Mouse (Mus musculus): ENCODE measurements at regions not wholly inside any gene's neighbourhood (a gene's known extent, or its start where the extent isn't known, plus 50 kb on each side); places are given as distances from the start of the nearest gene placed in this dataset.

- DNase-seq (ENCODE audit: low spot score), result no peak
- intact Hi-C loops (cut with DNase I), result no loop called here
Measured at GRCm38 (mm10) chr12:25436220-25436911, 339.4 kb upstream of the Id2 start.

- intact Hi-C loops (cut with DNase I), result no loop called here
- DNase-seq (ENCODE audit: low spot score), result peak; percentile 3
Measured at GRCm38 (mm10) chr12:25432796-25433195, 335.9 kb upstream of the Id2 start.

GRCm38 (mm10) chr12:25430911-25431310, 334.0 kb upstream of the Id2 start:
- intact Hi-C loops (cut with DNase I), result no loop called here
- no peak for DNase-seq (ENCODE audit: low spot score)

- intact Hi-C loops (cut with DNase I), result no loop called here
- no peak for DNase-seq (ENCODE audit: low spot score)
Measured at GRCm38 (mm10) chr12:25427911-25428642, 331.1 kb upstream of the Id2 start.

- DNase-seq (ENCODE audit: low spot score), result no peak
- intact Hi-C loops (cut with DNase I), result no loop called here
Measured at GRCm38 (mm10) chr12:25417336-25417735, 320.4 kb upstream of the Id2 start.

- intact Hi-C loops (cut with DNase I), result no loop called here
- DNase-seq (ENCODE audit: low spot score), result no peak
Measured at GRCm38 (mm10) chr12:25416571-25416970, 319.6 kb upstream of the Id2 start.

GRCm38 (mm10) chr12:25415641-25416040, 318.7 kb upstream of the Id2 start:
- no peak for DNase-seq (ENCODE audit: low spot score)
- intact Hi-C loops (cut with DNase I), result loop anchor here (2.0 kb wide), 1 partner anchor 323 kb away; no protein-coding TSS in a partner anchor

GRCm38 (mm10) chr12:25415232-25415631, 318.3 kb upstream of the Id2 start:
- intact Hi-C loops (cut with DNase I), result loop anchor here (2.0 kb wide), 1 partner anchor 322 kb away; no protein-coding TSS in a partner anchor
- no peak for DNase-seq (ENCODE audit: low spot score)

GRCm38 (mm10) chr12:25407301-25407700, 310.4 kb upstream of the Id2 start:
- intact Hi-C loops (cut with DNase I), result no loop called here
- DNase-seq (ENCODE audit: low spot score), result no peak

- intact Hi-C loops (cut with DNase I), result no loop called here
- no peak for DNase-seq (ENCODE audit: low spot score)
Measured at GRCm38 (mm10) chr12:25400326-25400725, 303.4 kb upstream of the Id2 start.

- no peak for DNase-seq (ENCODE audit: low spot score)
- intact Hi-C loops (cut with DNase I), result no loop called here
Measured at GRCm38 (mm10) chr12:25398726-25399125, 301.8 kb upstream of the Id2 start.

- intact Hi-C loops (cut with DNase I), result no loop called here
Measured at GRCm38 (mm10) chr12:25394326-25394725, 297.4 kb upstream of the Id2 start.

GRCm38 (mm10) chr12:25393501-25393900, 296.6 kb upstream of the Id2 start:
- intact Hi-C loops (cut with DNase I), result no loop called here
- DNase-seq (ENCODE audit: low spot score), result no peak

More at GRCm38 (mm10) chr12:25394326-25394725, 297.4 kb upstream of the Id2 start:
- DNase-seq (ENCODE audit: low spot score), result no peak

- intact Hi-C loops (cut with DNase I), result no loop called here
- no peak for DNase-seq (ENCODE audit: low spot score)
Measured at GRCm38 (mm10) chr12:25389202-25389601, 292.3 kb upstream of the Id2 start.

GRCm38 (mm10) chr12:25387791-25388280, 290.9 kb upstream of the Id2 start:
- intact Hi-C loops (cut with DNase I), result no loop called here
- no peak for DNase-seq (ENCODE audit: low spot score)

- intact Hi-C loops (cut with DNase I), result no loop called here
- no peak for DNase-seq (ENCODE audit: low spot score)
Measured at GRCm38 (mm10) chr12:25382961-25383360, 286.0 kb upstream of the Id2 start.

GRCm38 (mm10) chr12:25382475-25382874, 285.5 kb upstream of the Id2 start:
- intact Hi-C loops (cut with DNase I), result no loop called here
- DNase-seq (ENCODE audit: low spot score), result no peak

GRCm38 (mm10) chr12:25381619-25382018, 284.7 kb upstream of the Id2 start:
- DNase-seq (ENCODE audit: low spot score), result no peak
- intact Hi-C loops (cut with DNase I), result no loop called here

GRCm38 (mm10) chr12:25379996-25380395, 283.1 kb upstream of the Id2 start:
- intact Hi-C loops (cut with DNase I), result no loop called here
- no peak for DNase-seq (ENCODE audit: low spot score)

GRCm38 (mm10) chr12:25379016-25379415, 282.1 kb upstream of the Id2 start:
- DNase-seq (ENCODE audit: low spot score), result no peak
- intact Hi-C loops (cut with DNase I), result no loop called here

- DNase-seq (ENCODE audit: low spot score), result no peak
- intact Hi-C loops (cut with DNase I), result no loop called here
Measured at GRCm38 (mm10) chr12:25378036-25378645, 281.2 kb upstream of the Id2 start.
